Mouse (Mus musculus) layer of hippocampus, adult 9-11 months (tissue): ENCODE measurements at regions not wholly inside any gene's neighbourhood (a gene's known extent, or its start where the extent isn't known, plus 50 kb on each side); places are given as distances from the start of the nearest gene placed in this dataset.

ENCODE experiments used
- DNase-seq: peaks from one replicate; pipeline ENCODE4 v3.0.0; 2022

- peak; percentile 56 for DNase-seq
These were observed 54.6 kb upstream of the Cit start for GRCm38 (mm10) chr5:115790436-115790835.
